Mouse (Mus musculus) c-Kit-positive CD71-negative TER-119-negative erythroid progenitor cells, embryonic 14.5 days (primary cell): ENCODE results near the gene Vps33b.

ENCODE experiments used
- DNase-seq: peaks from one replicate; pipeline ENCODE4 v3.0.0-alpha.2; 2013; ENCODE audit warnings: low read depth

Gene Vps33b

DNA sequence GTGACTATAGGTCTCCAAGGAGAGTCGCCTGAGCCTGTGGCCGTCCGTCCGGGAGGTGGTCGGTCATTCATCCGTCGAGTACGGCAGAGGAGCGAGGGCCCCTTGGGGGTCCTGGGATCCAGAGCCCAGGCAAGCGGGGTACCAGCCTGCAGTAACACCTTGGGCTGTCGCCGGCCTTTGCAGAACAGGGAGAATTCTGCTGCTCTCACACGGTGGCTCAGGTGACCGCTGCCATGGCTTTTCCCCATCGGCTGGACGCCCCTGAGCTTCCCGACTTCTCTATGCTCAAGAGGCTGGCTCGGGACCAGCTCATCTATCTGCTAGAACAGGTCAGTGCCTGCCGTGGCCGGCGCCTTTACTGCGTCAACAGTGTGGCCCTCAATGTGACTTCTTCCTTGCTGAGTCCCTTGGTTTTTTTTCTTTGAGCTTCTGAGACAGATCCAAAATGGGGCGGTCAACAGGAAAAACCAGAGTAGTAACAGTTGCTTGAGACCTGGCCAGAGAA is 354 bp downstream of the Vps33b start:
- DNase-seq: no peak

DNA sequence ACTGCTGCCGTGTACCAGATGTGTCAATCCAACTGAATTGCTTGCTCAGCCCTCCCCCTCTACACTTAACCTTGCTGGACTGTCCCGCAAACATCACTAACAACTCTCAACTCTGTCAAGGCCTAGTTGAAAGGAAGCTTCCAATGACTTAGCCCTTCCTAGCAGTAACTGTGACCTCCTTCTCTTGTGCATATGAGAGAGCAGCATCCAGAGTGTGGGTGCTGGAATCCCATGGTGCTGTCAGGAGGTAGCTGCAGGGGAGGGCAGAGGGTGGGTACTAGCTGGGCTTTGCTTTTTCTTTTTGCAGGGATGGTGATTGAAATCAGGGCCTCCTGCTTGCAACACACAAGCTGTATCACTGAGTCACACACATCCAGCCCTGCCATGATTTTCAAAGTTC is 4.0 kb downstream of the Vps33b start:
- no peak for DNase-seq

DNA sequence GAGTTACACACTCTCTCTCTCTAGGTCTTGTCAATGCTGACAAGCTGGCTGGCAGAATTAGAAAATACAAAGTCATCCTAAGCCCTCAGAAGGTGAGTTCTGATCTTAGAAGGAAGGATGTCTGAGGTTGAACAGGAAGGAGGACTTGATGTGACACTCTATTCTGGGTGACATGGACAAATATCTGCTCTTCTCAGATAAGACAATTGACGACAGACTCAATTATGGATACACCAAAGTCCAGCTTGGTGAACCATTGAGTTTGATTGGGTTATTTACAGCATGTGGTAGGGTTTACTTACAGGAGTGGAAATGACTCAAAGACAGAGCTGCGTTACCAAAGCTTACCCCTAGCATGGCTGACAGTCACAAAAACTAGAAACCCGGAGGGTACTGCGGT is 6.9 kb downstream of the Vps33b start:
- no peak for DNase-seq

DNA sequence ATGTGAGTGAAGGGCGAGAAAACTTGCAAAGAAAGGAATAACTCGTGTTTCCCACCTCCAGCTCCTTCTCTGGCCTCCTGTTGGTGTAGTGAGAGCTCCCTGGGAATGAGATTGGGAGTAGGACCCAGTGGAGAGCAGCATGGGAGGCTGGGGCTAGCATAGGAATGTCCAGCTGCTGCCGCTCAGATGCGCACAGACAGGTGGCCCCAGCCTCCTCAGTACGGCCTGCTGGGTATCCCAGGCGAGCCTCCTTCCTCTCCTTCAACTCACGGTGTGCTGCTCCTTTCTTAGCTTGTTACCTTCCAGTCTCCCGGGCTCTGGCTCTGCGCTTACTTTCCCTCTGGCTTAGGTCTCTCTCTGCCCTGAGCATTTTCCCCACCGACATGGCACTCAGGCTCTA is 10.6 kb downstream of the Vps33b start:
- no peak for DNase-seq

DNA sequence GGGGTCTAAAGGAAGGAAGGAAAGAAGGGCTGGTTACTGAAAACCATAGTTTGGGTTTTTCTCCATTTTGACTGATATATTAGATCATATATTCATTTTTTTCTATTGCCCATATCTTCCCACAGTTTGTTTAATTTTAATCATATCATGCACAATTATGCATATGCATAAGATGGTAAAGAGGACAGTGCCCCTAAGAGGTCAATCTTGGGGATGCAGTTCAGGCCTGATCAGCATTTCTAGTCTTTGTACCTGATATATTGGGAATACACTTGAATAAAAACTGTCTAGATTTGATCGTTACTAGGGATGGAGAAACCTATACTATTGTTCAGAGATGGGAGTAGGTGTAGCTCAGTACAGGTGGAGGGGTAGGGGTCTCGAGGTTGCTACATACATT is 11.5 kb downstream of the Vps33b start:
- no peak for DNase-seq

DNA sequence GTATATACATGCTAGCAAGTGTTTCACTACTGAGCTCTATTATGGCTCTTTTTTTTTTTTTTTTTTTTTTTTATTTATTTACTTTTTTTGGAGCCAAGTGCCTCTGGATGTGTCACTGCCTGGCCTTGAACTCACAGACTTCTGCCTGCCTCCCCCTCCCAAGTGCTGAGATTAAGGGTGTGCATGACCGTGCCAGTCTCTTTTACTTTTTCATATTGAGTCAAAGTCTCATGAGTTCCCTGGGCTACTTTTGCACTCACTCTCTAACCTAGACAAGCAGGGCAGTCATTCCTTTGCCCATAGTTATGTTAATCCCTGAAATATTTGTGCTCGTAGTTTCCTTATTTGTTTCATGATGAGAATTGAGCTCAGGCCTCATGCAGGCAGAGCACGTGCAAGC is 12.2 kb downstream of the Vps33b start:
- no peak for DNase-seq

DNA sequence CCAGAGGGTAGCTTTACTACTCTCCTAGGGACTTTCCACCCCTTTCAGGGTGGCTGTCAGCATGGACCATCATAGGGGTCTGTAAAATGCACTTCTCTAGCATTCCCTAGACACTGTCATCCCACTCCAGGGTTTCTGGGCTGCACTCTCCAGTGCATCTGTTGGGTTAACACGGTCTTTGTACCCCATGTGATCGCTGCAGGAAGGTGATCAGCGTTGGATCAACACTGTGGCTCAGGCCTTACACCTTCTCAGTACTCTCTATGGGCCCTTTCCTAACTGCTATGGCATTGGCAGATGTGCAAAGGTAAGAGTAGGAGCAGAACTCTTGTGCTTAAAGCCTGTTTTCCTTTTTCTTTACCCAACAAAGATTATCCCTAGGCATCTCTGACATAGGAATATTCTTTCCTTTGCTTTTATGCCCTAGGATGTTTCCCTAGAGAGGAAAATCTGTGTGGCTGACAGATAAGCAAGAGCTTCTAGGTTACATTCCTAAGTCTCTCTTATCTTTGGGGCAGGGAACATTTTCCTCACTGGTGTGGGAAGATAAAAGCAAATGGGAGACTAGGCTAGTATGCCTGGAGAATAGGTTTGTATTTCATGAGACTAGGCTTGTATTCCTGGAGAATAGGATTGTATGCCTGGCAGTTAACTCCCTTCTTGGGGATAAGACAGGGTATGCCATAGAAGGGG is 13.9 kb downstream of the Vps33b start:
- no peak for DNase-seq

DNA sequence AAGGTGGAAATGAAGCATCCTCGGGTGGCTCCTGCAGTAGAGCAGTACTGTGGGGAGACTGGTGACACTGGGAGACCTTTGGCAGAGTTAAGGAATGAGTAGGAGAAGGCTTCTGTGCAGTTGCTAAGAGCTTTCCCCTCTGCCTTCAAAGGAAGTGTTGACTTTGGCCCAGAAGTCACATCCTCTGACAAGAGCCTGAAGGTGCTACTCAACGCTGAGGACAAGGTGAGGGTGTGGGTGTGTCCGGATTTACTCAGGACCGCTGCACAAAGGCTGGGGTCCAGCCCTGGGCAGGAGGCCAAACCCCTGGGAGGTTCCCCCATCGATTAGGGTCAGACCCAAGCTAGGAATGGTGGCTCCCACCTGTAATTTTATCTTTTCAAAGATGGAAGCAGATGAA is 14.9 kb downstream of the Vps33b start:
- no peak for DNase-seq

DNA sequence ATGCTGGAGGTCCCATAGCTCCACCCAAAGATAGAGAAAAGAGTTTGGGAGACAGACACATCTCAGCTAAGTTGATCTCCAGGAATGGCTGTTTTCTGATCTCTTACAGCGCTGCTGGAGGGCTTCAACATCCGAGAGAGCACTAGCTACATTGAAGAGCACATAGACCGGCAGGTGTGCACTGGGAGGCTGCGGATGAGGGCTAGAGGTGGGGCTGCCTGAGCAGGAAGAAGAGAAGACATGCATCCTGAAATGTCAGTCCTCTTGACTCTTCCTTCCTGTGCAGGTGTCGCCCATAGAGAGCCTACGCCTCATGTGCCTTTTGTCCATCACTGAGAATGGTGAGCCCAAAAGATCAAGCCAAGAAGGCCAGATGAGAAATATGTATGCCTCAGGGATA is 16.3 kb downstream of the Vps33b start:
- no peak for DNase-seq

DNA sequence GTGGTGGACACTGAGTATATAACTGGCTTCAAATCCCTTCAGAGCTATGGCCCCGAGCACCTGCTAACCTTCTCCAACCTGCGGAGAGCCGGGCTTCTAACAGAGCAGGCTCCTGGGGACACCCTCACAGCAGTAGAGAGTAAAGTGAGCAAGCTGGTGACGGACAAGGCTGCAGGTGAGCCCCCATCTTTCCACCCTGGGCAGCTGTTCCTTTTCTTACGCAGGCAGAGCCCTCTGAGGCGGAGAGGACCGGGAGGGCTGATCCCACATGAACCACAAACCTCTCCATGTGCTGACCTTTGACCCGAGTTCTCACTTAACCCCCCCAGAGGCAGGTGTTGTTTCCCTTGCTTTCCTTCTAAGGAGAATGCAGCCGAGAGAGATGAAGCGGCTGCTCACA is 18.3 kb downstream of the Vps33b start:
- no peak for DNase-seq

DNA sequence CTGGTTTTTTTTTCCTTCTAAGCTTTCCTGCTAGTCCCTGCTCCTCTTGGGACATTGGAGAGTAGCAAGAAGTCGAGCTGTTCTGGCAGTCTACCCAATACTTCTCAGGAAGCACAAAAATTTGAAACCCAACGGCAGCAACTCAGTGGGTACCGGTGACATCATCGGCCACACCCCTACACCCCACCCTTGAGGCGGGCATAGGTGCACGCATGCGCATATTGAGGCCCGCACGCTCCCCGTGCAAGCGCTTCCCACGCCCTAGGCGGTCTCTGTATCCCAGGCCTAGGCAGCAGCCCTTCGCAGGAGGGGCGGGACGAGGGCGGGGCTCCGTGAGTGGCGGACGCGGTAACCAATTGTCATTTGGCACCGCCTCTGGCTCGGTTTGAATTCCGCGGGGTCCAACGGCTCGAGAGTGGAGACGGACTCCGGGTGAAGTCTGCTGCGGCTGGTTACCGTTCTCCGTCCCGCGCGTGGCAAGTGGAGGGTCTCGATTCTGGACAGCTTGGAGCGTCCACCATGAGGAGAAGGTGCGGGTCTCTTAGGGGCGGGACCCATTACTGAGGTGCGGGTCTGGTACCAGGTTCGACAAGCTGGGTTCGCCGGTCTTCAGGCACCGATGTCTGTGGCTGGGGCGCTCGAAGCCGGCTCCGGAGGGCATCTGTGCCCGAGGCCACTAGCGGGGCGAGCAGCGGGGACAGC is 24.8 kb downstream of the Vps33b start, which contains the start of gene Prc1:
TSS of gene Prc1 (plus strand) at position 389 of the 702 bp plus-strand sequence.
- peak; percentile 96 for DNase-seq

DNA sequence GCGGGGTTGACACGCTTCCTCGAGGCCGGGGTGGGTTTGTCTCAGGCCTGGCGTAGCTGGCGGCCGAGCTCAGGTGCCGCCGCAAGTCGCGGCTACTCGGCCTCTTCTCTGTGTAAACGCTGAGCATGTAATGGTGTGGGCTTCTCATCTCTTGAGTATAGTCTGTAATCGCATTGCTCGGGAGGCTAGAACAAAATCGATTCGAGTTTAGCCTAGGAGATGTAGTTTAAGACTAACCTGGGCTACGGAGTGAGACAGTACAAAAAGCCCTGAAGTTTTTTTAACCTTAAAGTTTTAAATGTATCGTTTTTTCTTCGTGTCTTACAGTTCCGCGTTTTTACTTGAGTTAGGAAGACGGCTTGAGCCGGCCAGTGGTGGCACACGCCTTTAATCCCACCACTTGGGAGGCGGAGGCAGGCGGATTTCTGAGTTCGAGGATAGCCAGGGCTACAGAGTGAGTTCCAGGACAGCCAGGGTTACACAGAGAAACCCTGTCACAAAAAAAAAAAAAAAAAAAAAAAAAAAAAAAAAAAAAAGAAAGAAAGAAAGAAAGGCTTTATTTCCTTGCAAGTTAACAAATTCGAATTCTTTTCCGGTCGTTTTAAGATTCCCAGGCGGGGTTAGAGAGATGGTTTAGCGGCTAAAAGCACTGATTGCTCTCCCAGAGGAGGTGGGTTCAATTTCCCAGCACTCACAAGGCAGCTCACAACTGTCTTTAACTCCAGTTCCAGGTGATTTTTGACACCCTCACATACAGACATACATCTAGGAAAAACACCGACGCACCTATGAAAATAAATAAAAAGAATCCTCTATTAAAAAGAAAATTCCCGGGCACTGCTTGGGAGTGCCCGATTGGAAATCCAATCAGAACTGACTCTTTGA is 25.6 kb downstream of the Vps33b start:
- no peak for DNase-seq

DNA sequence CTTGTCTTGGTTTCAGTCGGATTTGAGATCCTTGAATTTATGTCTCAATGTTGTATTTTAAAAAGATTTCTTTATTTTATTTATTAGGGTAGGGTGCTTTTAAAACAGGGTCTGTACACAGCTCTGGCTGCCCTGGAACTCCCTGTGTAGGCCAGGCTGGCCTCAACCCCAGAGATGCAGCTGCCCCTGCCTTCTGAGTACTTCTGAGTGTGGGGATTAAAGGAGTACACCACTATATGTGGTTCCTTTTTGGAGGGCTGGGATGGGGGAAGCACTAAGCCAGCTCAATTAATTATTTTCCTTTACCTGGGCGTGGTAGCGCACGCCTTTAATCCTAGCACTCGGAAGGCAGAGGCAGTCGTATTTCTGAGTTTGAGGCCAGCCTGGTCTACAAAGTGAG is 27.0 kb downstream of the Vps33b start:
- DNase-seq: no peak

DNA sequence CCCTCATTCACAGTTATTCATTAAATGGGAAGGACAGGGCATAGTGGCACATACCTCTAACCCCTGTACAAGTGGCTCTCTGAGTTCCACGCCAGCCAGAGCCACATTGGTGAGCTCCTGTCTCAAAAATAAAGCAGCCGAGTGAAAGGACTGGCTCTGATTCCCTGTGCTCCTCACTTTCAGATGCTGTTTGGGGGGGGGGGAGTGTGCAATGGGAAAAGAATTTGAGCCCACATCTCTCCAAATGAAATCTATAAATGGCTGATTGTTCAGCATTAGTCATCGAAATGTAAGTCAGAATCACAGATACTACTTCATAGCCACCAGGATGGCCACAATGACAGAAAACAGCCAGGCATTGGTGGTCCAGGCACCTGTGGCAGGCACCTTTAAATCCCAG is 27.6 kb downstream of the Vps33b start:
- no peak for DNase-seq

DNA sequence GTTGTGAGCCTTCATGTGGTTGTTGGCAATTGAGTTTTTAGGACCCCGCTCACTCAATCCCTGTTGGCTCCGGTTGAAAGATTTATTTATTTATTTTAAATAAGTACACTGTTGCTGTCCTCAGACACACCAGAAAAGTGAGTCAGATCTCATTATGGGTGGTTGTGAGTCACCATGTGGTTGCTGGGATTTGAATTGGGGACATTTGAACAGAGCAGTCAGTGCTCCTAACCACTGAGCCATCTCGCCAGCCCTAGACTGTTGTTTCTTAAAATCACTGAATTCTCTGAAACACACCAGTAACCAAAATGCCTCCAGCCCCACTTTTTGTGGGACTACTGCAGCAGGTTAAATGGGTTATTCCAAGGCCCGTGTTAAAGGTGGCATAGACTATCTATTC is 29.3 kb downstream of the Vps33b start:
- no peak for DNase-seq

DNA sequence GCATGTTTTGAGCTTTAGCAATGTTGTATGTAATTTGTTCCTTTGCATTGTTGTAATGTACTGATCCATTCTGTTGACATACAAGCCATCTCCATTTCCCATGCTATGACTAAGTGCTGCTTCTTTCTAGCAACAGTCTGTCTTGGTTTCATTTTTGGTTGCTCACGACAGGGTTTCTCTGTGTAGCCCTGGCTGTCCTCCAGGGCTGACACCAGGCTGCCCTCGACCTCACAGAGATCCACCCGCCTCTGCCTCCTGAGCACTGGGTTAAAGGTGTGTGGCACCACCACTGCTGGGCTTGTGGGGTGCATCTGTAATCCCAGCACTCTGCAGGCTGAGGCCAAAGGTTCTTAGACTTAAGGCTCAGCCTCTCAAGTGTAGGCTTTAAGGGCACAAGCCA is 30.1 kb downstream of the Vps33b start:
- DNase-seq: no peak

DNA sequence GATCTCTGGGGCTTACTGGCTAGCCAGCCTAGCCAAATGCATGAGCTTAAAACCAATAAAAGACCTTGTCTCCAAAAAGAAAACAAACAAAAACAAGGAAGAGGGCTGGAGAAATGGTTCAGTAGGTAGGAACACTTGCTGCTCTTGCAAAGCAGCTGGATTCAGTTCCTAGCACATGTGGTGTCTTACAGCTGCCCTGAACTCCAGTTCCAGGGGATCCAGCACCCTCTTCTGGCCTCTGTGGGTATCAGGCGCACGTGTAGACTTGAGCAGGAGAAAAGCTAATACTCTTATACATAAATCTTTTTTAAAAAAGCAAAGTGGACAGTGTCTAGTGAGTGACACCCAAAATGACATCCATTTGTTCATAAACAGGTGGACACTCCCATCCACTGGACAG is 32.1 kb downstream of the Vps33b start:
- DNase-seq: no peak

DNA sequence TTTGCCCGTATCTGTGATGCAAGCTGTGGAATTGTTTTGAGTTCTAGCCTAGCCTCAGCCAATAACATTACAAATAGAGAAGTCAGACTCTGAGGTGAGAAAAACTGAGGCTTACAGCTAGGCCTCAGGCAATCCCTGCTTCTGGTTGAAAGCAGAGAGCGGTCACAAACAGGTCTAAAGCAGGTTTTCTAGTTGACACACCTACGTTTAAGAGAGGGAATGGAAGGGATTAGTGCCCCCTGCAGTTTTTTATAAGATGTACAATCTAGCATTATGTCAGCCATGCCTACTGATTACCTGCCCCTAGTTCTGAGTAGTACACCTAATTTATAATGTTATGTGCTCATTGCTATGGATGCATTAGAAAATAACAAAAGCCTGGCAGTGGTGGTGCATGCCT is 38.3 kb downstream of the Vps33b start:
- DNase-seq: no peak

DNA sequence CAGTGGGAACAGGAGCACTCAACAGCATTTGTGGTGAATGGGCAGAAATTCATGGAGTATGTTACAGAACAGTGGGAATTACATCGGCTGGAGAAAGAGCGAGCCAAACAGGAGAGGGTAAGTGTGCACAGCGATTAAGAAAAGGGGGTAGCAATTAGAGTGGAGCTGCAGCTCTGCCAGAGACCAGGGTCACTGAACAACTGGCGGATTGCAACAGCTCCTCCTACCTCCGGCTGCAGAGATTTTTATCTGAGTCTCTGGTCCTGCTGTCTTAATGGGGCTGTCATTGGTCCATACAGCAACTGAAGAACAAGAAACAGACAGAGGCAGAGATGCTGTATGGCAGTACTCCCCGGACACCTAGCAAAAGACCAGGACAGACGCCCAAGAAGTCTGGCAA is 41.3 kb downstream of the Vps33b start:
- DNase-seq: no peak

DNA sequence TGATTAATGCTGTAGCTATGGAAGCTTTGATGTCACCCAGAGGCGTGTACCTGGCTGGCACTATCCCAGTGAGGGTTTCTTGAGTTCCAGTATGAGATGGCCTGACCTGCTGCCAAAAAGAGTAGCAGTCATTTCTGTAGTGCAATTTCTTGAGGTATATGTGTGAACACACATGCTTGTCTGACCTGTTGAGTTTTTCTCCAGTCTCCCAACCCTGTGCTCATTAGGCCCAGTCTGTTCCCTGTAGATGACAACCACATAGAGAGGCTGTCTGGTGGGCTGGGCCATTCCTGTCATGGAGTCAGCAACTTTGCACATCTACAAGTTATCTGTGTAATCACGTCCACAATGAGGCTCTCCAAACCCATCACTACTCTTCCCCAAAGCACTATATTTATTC is 46.3 kb downstream of the Vps33b start:
- no peak for DNase-seq

DNA sequence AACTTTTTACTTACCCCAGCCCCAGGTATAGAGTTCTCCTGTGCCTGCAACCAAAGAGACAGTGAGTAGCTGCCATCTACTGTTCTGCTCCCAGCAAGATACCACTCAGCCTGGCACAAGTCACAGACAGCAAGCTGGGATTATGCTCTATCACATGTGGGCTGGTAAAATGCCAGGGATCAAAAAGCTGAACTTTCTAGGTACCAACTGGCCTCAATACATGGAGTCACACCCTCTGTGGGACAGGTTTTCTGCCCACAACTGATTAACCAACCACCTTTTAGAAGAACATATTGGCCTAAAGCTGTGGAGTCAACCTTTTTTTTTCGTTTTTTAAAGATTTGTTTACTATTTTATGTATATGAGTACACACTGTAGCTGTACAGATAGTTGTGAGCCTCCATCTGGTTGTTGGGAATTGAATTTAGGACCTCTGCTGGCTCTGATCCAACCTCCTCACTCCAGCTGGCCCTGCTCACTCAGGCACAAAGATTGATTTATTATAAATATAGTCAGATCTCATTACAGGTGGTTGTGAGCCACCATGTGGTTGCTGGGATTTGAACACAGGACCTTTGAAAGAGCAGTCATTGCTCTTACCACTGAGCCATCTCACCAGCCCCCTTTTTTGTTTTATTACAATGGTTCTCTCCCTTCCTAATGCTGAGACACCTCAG is 48.1 kb downstream of the Vps33b start:
- no peak for DNase-seq

DNA sequence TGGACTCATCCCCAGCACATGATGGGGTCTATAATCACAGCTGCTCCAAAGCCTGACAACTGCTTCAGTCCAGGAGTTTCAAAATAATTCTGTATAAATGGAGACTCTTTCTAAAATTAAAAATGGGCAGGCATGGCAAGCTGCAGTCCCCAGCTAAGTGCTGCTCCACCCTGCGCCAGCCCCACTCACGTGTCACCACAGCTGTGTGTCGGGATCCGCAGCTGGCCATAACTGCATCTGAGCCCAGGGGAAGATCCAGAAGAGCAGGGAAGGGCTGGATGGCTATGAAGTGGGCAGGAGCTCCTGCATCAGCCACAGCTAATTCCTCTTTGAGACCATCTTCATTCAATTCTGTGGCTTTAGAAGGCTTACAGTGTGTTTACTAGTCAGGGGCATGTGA is 49.2 kb downstream of the Vps33b start:
- no peak for DNase-seq
